9 mouse cellular contexts compared by ENCODE assay signal in genomic region chr3:90383690-90384089, GRCm38 (mm10). TPM values are rescaled to one million over a fixed set of nuclear protein-coding genes. Genes with fewer than 3 reads are reported as not detected.
DNase-seq lines count a peak whose midpoint lies in the region; ATAC-seq and TF ChIP-seq lines count a peak whose summit lies in the region.
"Had no signal": no experiment of that assay in that cellular context is flagged by ENCODE, and none has a peak within 500 bp of the region (broad histone marks: within the 10 kb centered on the region; RNA-seq: fewer than 3 reads in every experiment).

No protein-coding gene starts in this region.

- H3K9ac ChIP-seq in neural tube, embryonic 12.5 days = no peak overlapping the region
- H3K9ac ChIP-seq: limb, embryonic 15.5 days had no signal

- peaks cover 23% of the 10 kb centered on the region for H3K36me3 ChIP-seq in neural tube, embryonic 12.5 days

- intact Hi-C loops in left cerebral cortex, adult 2 months (cut with DNase I) = no loop called here
- intact Hi-C loops in left cerebral cortex, postnatal 10 days (cut with DNase I) = no loop called here

- no peak for TF ChIP-seq CTCF in left cerebral cortex, adult 2 months (IDR thresholded peaks at IDR 0.05)

- ATAC-seq in neural tube, embryonic 12.5 days (ENCODE audit: low FRiP score, low read depth) = no peak

- H3K4me1 ChIP-seq in neural tube, embryonic 12.5 days = peaks cover 11% of the 10 kb centered on the region

- H3K4me2 ChIP-seq in neural tube, embryonic 12.5 days (replicated peaks) = no peak overlapping the region
- H3K4me2 ChIP-seq: limb, embryonic 15.5 days had no signal

- DNase-seq in cerebellum, adult 9-11 months = peak; percentile 39
- DNase-seq in cerebellum, adult 9-10 months = no peak
- no peak for DNase-seq in neural tube, embryonic 10.5 days (ENCODE audit: extremely low spot score, low spot score)
- DNase-seq in lung, postnatal 36 days = peak; percentile 61
- no peak for DNase-seq in left cerebral cortex, adult 2 months (ENCODE audit: extremely low spot score in 1 of 2, low spot score in 2 of 2)
- no peak for DNase-seq in kidney, adult 8-10 months
- no peak for DNase-seq in left cerebral cortex, postnatal 10 days (ENCODE audit: extremely low spot score in 1 of 2, low spot score in 2 of 2)

- no peak overlapping the region for H3K4me3 ChIP-seq in neural tube, embryonic 12.5 days
- H3K4me3 ChIP-seq in left cerebral cortex, adult 2 months = no peak overlapping the region
- H3K4me3 ChIP-seq: limb, embryonic 15.5 days had no signal

- 79% methylated on average over 4 of the region's 4 CpGs for WGBS in neural tube, embryonic 12.5 days

- 0 out of 2 replicates have a peak overlapping the region, but pooled peaks have one; percentile 37 for H3K27ac ChIP-seq in neural tube, embryonic 12.5 days
- H3K27ac ChIP-seq in left cerebral cortex, adult 2 months = no peak overlapping the region
- H3K27ac ChIP-seq: limb, embryonic 15.5 days had no signal

- H3K9me3 ChIP-seq in neural tube, embryonic 12.5 days = no peaks in the 10 kb centered on the region
- H3K9me3 ChIP-seq: limb, embryonic 15.5 days had no signal

- no peaks in the 10 kb centered on the region for H3K27me3 ChIP-seq in neural tube, embryonic 12.5 days (replicated peaks)
- H3K27me3 ChIP-seq: limb, embryonic 15.5 days had no signal

RNA-seq across cellular contexts. Expression of gene Slc27a3, which starts 6.0 kb away (rescaled TPM):
- 19.7 and 22.7 TPM in 2 replicates for polyA plus RNA-seq in neural tube, embryonic 12.5 days (2016; fragmentation: Nextera tagmentation; extraction: Ambion mirVana)
- 1 to 10 TPM; 8.1 to 8.3 TPM for total RNA-seq in left cerebral cortex, adult 2 months (2021)
- 10 to 100 TPM; 11.5 to 12.1 TPM for total RNA-seq in left cerebral cortex, postnatal 10 days (2021)

RNA-seq across cellular contexts. Expression of gene Ints3, which starts 49.7 kb away (rescaled TPM):
- 38.1 and 40.5 TPM in 2 replicates for polyA plus RNA-seq in neural tube, embryonic 12.5 days (2016; fragmentation: Nextera tagmentation; extraction: Ambion mirVana)
- total RNA-seq in left cerebral cortex, adult 2 months (2021) = 10 to 100 TPM; 62.1 to 65.7 TPM
- total RNA-seq in left cerebral cortex, postnatal 10 days (2021) = 10 to 100 TPM; 57.0 to 62.0 TPM

Comparison
In these comparisons a context has a peak if more than half of its experiments do, and no peak if none do; other contexts are left out.
1. DNase-seq: peak in cerebellum, adult 9-11 months (single experiment) and lung, postnatal 36 days (single experiment); none in cerebellum, adult 9-10 months (single experiment), neural tube, embryonic 10.5 days (single experiment), left cerebral cortex, adult 2 months (0 of 2), kidney, adult 8-10 months (0 of 2) and left cerebral cortex, postnatal 10 days (0 of 2).